In genomic region chr15:80225796-80226195, GRCm38 (mm10) we compare ENCODE assay signal across 9 mouse cellular contexts. TPM values are rescaled to one million over a fixed set of nuclear protein-coding genes. Genes with fewer than 3 reads are reported as not detected.
DNase-seq lines count a peak whose midpoint lies in the region; ATAC-seq and TF ChIP-seq lines count a peak whose summit lies in the region.
"Had no signal": no experiment of that assay in that cellular context is flagged by ENCODE, and none has a peak within 500 bp of the region (broad histone marks: within the 10 kb centered on the region; RNA-seq: fewer than 3 reads in every experiment).

No protein-coding gene starts in this region.

- no peaks in the 10 kb centered on the region for H3K27me3 ChIP-seq in forebrain, postnatal 0 days (ENCODE audit: insufficient read depth, low read length)
- no peaks in the 10 kb centered on the region for H3K27me3 ChIP-seq in forebrain, embryonic 13.5 days
- no peaks in the 10 kb centered on the region for H3K27me3 ChIP-seq in testis, adult 2 months (ENCODE audit: control insufficient read depth, insufficient read depth, low read length)
- no peaks in the 10 kb centered on the region for H3K27me3 ChIP-seq in intestine, postnatal 0 days (replicated peaks; ENCODE audit: control insufficient read depth, insufficient read depth, low read length)

- no peak overlapping the region for H3K4me3 ChIP-seq in forebrain, postnatal 0 days (ENCODE audit: low read depth, low read length)
- no peak overlapping the region for H3K4me3 ChIP-seq in forebrain, embryonic 13.5 days
- H3K4me3 ChIP-seq in testis, adult 2 months (ENCODE audit: control insufficient read depth, low read depth, low read length), result peak overlapping the region; percentile 82
- no peak overlapping the region for H3K4me3 ChIP-seq in intestine, postnatal 0 days (ENCODE audit: low read depth, low read length)

- no peak overlapping the region for H3K9ac ChIP-seq in forebrain, postnatal 0 days
- no peak overlapping the region for H3K9ac ChIP-seq in forebrain, embryonic 13.5 days
- H3K9ac ChIP-seq in intestine, postnatal 0 days (ENCODE audit: low read depth, low read length), result no peak overlapping the region

- no peak overlapping the region for H3K27ac ChIP-seq in forebrain, postnatal 0 days (ENCODE audit: low read depth, low read length)
- H3K27ac ChIP-seq in forebrain, embryonic 13.5 days, result no peak overlapping the region
- no peak overlapping the region for H3K27ac ChIP-seq in testis, adult 2 months (ENCODE audit: control insufficient read depth, insufficient read depth, low read depth, low read length)
- no peak overlapping the region for H3K27ac ChIP-seq in intestine, postnatal 0 days (ENCODE audit: low read depth, low read length)

- no peak overlapping the region for H3K4me2 ChIP-seq in forebrain, postnatal 0 days (ENCODE audit: low read depth)
- H3K4me2 ChIP-seq in forebrain, embryonic 13.5 days, result no peak overlapping the region
- H3K4me2 ChIP-seq in intestine, postnatal 0 days (replicated peaks; ENCODE audit: low read depth), result no peak overlapping the region

- no peak for ATAC-seq in forebrain, postnatal 0 days
- ATAC-seq in forebrain, embryonic 13.5 days, result no peak
- ATAC-seq in intestine, postnatal 0 days, result peak; percentile 64

- H3K4me1 ChIP-seq in forebrain, postnatal 0 days (ENCODE audit: insufficient read depth), result no peaks in the 10 kb centered on the region
- peaks cover 8% of the 10 kb centered on the region; the same call in 1 of the 2 replicates for H3K4me1 ChIP-seq in forebrain, embryonic 13.5 days
- H3K4me1 ChIP-seq in testis, adult 2 months (ENCODE audit: control insufficient read depth, insufficient read depth, low read length), result peaks cover 4% of the 10 kb centered on the region
- H3K4me1 ChIP-seq in intestine, postnatal 0 days (replicated peaks; ENCODE audit: control insufficient read depth, insufficient read depth, low read length), result no peaks in the 10 kb centered on the region

- TF ChIP-seq POLR2A in testis, adult 2 months (IDR thresholded peaks at IDR 0.05; ENCODE audit: control insufficient read depth, low read depth, low read length), result no peak

- TF ChIP-seq CTCF in forebrain, postnatal 0 days (IDR thresholded peaks at IDR 0.05; ENCODE audit: low read depth), result peak; percentile 70
- no peak for TF ChIP-seq CTCF in testis, adult 2 months (IDR thresholded peaks at IDR 0.05; ENCODE audit: control insufficient read depth, insufficient read depth, insufficient replicate concordance, low read depth, low read length)
- peak; percentile 83 for TF ChIP-seq CTCF in intestine, postnatal 0 days (IDR thresholded peaks at IDR 0.05; ENCODE audit: low read depth)

- 52% methylated on average over 2 of the region's 2 CpGs for WGBS in forebrain, postnatal 0 days
- WGBS in forebrain, embryonic 13.5 days, result 51% methylated on average over 2 of the region's 2 CpGs
- 47% methylated on average over 2 of the region's 2 CpGs for WGBS in intestine, postnatal 0 days

- peak; percentile 46 for DNase-seq in forebrain, postnatal 0 days
- no peak for DNase-seq in testis, postnatal 14 days (ENCODE audit: low spot score)
- peak; percentile 50 to 80 for DNase-seq in cerebellum, postnatal 25 days
- DNase-seq in lung, postnatal 25 days (ENCODE audit: low spot score), result peak; percentile 66
- peak; percentile 72 for DNase-seq in thymus, postnatal 25 days

- H3K9me3 ChIP-seq in forebrain, postnatal 0 days (ENCODE audit: low read length), result no peaks in the 10 kb centered on the region
- no peaks in the 10 kb centered on the region for H3K9me3 ChIP-seq in forebrain, embryonic 13.5 days (replicated peaks)
- H3K9me3 ChIP-seq in intestine, postnatal 0 days (ENCODE audit: control insufficient read depth), result no peaks in the 10 kb centered on the region

- no peaks in the 10 kb centered on the region for H3K36me3 ChIP-seq in forebrain, postnatal 0 days (ENCODE audit: insufficient read depth)
- no peaks in the 10 kb centered on the region for H3K36me3 ChIP-seq in forebrain, embryonic 13.5 days (ENCODE audit: poor library complexity, severe bottlenecking)
- H3K36me3 ChIP-seq in testis, adult 2 months (ENCODE audit: control insufficient read depth, insufficient read depth, low read length), result no peaks in the 10 kb centered on the region
- no peaks in the 10 kb centered on the region for H3K36me3 ChIP-seq in intestine, postnatal 0 days (ENCODE audit: control insufficient read depth, insufficient read depth)

RNA-seq across cellular contexts. Expression of gene Mief1, which starts 8.0 kb away (rescaled TPM):
- total RNA-seq in forebrain, postnatal 0 days (2014; rRNA removed), result 28.1 and 37.0 TPM in 2 replicates
- polyA plus RNA-seq in forebrain, postnatal 0 days (2015; fragmentation: Nextera tagmentation; extraction: Ambion mirVana), result 13.5 and 20.0 TPM in 2 replicates
- polyA plus RNA-seq in forebrain, embryonic 13.5 days (2015; fragmentation: Nextera tagmentation; extraction: Ambion mirVana), result 39.6 and 40.3 TPM in 2 replicates
- polyA plus RNA-seq in testis, adult 2 months (2012; rRNA removed), result 38.4 and 43.6 TPM in 2 replicates
- polyA plus RNA-seq in intestine, postnatal 0 days (2015; fragmentation: Nextera tagmentation; extraction: Ambion mirVana), result 12.0 and 14.2 TPM in 2 replicates

RNA-seq across cellular contexts. Expression of gene AC140267.1, which starts 9.8 kb away (rescaled TPM):
- not detected in 2 replicates for total RNA-seq in forebrain, postnatal 0 days (2014; rRNA removed)
- not detected in 2 replicates for polyA plus RNA-seq in forebrain, postnatal 0 days (2015; fragmentation: Nextera tagmentation; extraction: Ambion mirVana)
- polyA plus RNA-seq in forebrain, embryonic 13.5 days (2015; fragmentation: Nextera tagmentation; extraction: Ambion mirVana), result 2.7 TPM in 1 of 2 replicates, not detected in the other
- not detected in 2 replicates for polyA plus RNA-seq in testis, adult 2 months (2012; rRNA removed)
- polyA plus RNA-seq in intestine, postnatal 0 days (2015; fragmentation: Nextera tagmentation; extraction: Ambion mirVana), result not detected in 2 replicates
- polyA plus RNA-seq: stomach, embryonic 14.5 days had no signal

RNA-seq across cellular contexts. Expression of gene Atf4, which starts 29.2 kb away (rescaled TPM):
- total RNA-seq in forebrain, postnatal 0 days (2014; rRNA removed), result 163 and 164 TPM in 2 replicates
- 103 and 109 TPM in 2 replicates for polyA plus RNA-seq in forebrain, postnatal 0 days (2015; fragmentation: Nextera tagmentation; extraction: Ambion mirVana)
- 129 and 138 TPM in 2 replicates for polyA plus RNA-seq in forebrain, embryonic 13.5 days (2015; fragmentation: Nextera tagmentation; extraction: Ambion mirVana)
- polyA plus RNA-seq in testis, adult 2 months (2012; rRNA removed), result 46.0 and 46.7 TPM in 2 replicates
- 95.2 and 106 TPM in 2 replicates for polyA plus RNA-seq in intestine, postnatal 0 days (2015; fragmentation: Nextera tagmentation; extraction: Ambion mirVana)

RNA-seq across cellular contexts. Expression of gene Rps19bp1, which starts 38.3 kb away (rescaled TPM):
- total RNA-seq in forebrain, postnatal 0 days (2014; rRNA removed), result 38.7 and 56.6 TPM in 2 replicates
- polyA plus RNA-seq in forebrain, postnatal 0 days (2015; fragmentation: Nextera tagmentation; extraction: Ambion mirVana), result 84.7 and 98.9 TPM in 2 replicates
- 62.0 and 63.8 TPM in 2 replicates for polyA plus RNA-seq in forebrain, embryonic 13.5 days (2015; fragmentation: Nextera tagmentation; extraction: Ambion mirVana)
- 13.6 and 14.5 TPM in 2 replicates for polyA plus RNA-seq in testis, adult 2 months (2012; rRNA removed)
- polyA plus RNA-seq in intestine, postnatal 0 days (2015; fragmentation: Nextera tagmentation; extraction: Ambion mirVana), result 48.4 and 49.3 TPM in 2 replicates

RNA-seq across cellular contexts. Expression of gene Mgat3, which starts 52.3 kb away (rescaled TPM):
- total RNA-seq in forebrain, postnatal 0 days (2014; rRNA removed), result 62.8 and 65.6 TPM in 2 replicates
- polyA plus RNA-seq in forebrain, postnatal 0 days (2015; fragmentation: Nextera tagmentation; extraction: Ambion mirVana), result 7.5 and 9.9 TPM in 2 replicates
- polyA plus RNA-seq in forebrain, embryonic 13.5 days (2015; fragmentation: Nextera tagmentation; extraction: Ambion mirVana), result 7.3 and 7.8 TPM in 2 replicates
- 0.38 and 0.95 TPM in 2 replicates for polyA plus RNA-seq in testis, adult 2 months (2012; rRNA removed)
- 12.2 and 13.1 TPM in 2 replicates for polyA plus RNA-seq in intestine, postnatal 0 days (2015; fragmentation: Nextera tagmentation; extraction: Ambion mirVana)
